In genomic region chr4:47502546-47502971, GRCm38 (mm10) we compare ENCODE assay signal across 8 mouse cellular contexts. TPM values are rescaled to one million over a fixed set of nuclear protein-coding genes. Genes with fewer than 3 reads are reported as not detected.
DNase-seq lines count a peak whose midpoint lies in the region; ATAC-seq and TF ChIP-seq lines count a peak whose summit lies in the region.

No protein-coding gene starts in this region.

- WGBS in forebrain, embryonic 16.5 days = 30% methylated on average over 4 of the region's 4 CpGs
- WGBS in intestine, postnatal 0 days = 36% methylated on average over 4 of the region's 4 CpGs
- 21% methylated on average over 4 of the region's 4 CpGs for WGBS in liver, adult 2 months

- H3K9me3 ChIP-seq in forebrain, embryonic 16.5 days (ENCODE audit: control insufficient read depth, low read length) = no peaks in the 10 kb centered on the region
- H3K9me3 ChIP-seq in intestine, postnatal 0 days (ENCODE audit: control insufficient read depth) = no peaks in the 10 kb centered on the region

- no peak for TF ChIP-seq POLR2A in liver, adult 2 months (IDR thresholded peaks at IDR 0.05; ENCODE audit: extremely low read depth, insufficient read depth, low read length)

- ATAC-seq in cerebellum, adult (ENCODE audit: insufficient number of reproducible peaks, low FRiP score, low TSS enrichment) = peak; percentile 75
- ATAC-seq in forebrain, embryonic 16.5 days = 0 out of 2 replicates have a peak, but pooled peaks have one; percentile 28
- ATAC-seq in intestine, postnatal 0 days = no peak

- no peaks in the 10 kb centered on the region for H3K79me2 ChIP-seq in liver, adult 2 months (ENCODE audit: control insufficient read depth, insufficient read depth, low read length)

- H3K4me3 ChIP-seq in forebrain, embryonic 16.5 days (replicated peaks; ENCODE audit: low read length) = no peak overlapping the region
- H3K4me3 ChIP-seq in intestine, postnatal 0 days (ENCODE audit: low read depth, low read length) = no peak overlapping the region
- H3K4me3 ChIP-seq in liver, adult 2 months (ENCODE audit: insufficient read depth, low read depth, low read length) = no peak overlapping the region

- TF ChIP-seq CTCF in intestine, postnatal 0 days (IDR thresholded peaks at IDR 0.05; ENCODE audit: low read depth) = peak; percentile 85
- peak; percentile 39; the same call in 1 of the 2 replicates for TF ChIP-seq CTCF in liver, adult 2 months (IDR thresholded peaks at IDR 0.05; ENCODE audit: low read depth, low read length)

- no peak overlapping the region for H3K27ac ChIP-seq in forebrain, embryonic 16.5 days (ENCODE audit: low read length)
- H3K27ac ChIP-seq in intestine, postnatal 0 days (ENCODE audit: low read depth, low read length) = no peak overlapping the region
- H3K27ac ChIP-seq in liver, adult 2 months (replicated peaks; ENCODE audit: insufficient read depth, low read depth, low read length) = no peak overlapping the region

- H3K27me3 ChIP-seq in forebrain, embryonic 16.5 days (replicated peaks; ENCODE audit: control insufficient read depth, insufficient read depth, low read length) = no peaks in the 10 kb centered on the region
- H3K27me3 ChIP-seq in intestine, postnatal 0 days (replicated peaks; ENCODE audit: control insufficient read depth, insufficient read depth, low read length) = no peaks in the 10 kb centered on the region
- H3K27me3 ChIP-seq in liver, adult 2 months (ENCODE audit: control insufficient read depth, insufficient read depth, low read length) = no peaks in the 10 kb centered on the region

- H3K9ac ChIP-seq in forebrain, embryonic 16.5 days (replicated peaks; ENCODE audit: low read depth, low read length) = no peak overlapping the region
- H3K9ac ChIP-seq in intestine, postnatal 0 days (ENCODE audit: low read depth, low read length) = no peak overlapping the region
- H3K9ac ChIP-seq in liver, adult 2 months (ENCODE audit: low read depth, low read length) = no peak overlapping the region

- H3K4me1 ChIP-seq in forebrain, embryonic 16.5 days (replicated peaks; ENCODE audit: control insufficient read depth, insufficient read depth, low read length) = no peaks in the 10 kb centered on the region
- 0 out of 2 replicates have a peak, but pooled peaks cover 5% of the 10 kb centered on the region for H3K4me1 ChIP-seq in intestine, postnatal 0 days (replicated peaks; ENCODE audit: control insufficient read depth, insufficient read depth, low read length)
- H3K4me1 ChIP-seq in liver, adult 2 months (ENCODE audit: control insufficient read depth, insufficient read depth, low read length) = no peaks in the 10 kb centered on the region

- H3K36me3 ChIP-seq in forebrain, embryonic 16.5 days (ENCODE audit: control insufficient read depth, insufficient read depth) = no peaks in the 10 kb centered on the region
- H3K36me3 ChIP-seq in intestine, postnatal 0 days (ENCODE audit: control insufficient read depth, insufficient read depth) = no peaks in the 10 kb centered on the region
- H3K36me3 ChIP-seq in liver, adult 2 months (ENCODE audit: control insufficient read depth, insufficient read depth, low read length) = no peaks in the 10 kb centered on the region

- no peak overlapping the region for H3K4me2 ChIP-seq in forebrain, embryonic 16.5 days (ENCODE audit: low read length)
- H3K4me2 ChIP-seq in intestine, postnatal 0 days (replicated peaks; ENCODE audit: low read depth) = no peak overlapping the region

- DNase-seq in 416B (ENCODE audit: low read depth) (peak; percentile 69), ES-CJ7 (ENCODE audit: low read depth, low spot score) (peak; percentile 67)
- peak; percentile 26 for DNase-seq in liver, adult 2 months (ENCODE audit: extremely low read depth, low read depth, low spot score)
- peak; percentile 26 to 55 for DNase-seq in natural killer cell, adult 2 months (ENCODE audit: low spot score in 2 of 2)
- peak; percentile 28 for DNase-seq in yolk sac, embryonic 10.5 days (ENCODE audit: low spot score)

RNA-seq across cellular contexts. Expression of gene Sec61b, which starts 28.1 kb away (rescaled TPM):
- 209 and 215 TPM in 2 replicates for polyA plus RNA-seq in forebrain, embryonic 16.5 days (2015; fragmentation: Nextera tagmentation; extraction: Ambion mirVana)
- polyA plus RNA-seq in intestine, postnatal 0 days (2015; fragmentation: Nextera tagmentation; extraction: Ambion mirVana) = 381 and 392 TPM in 2 replicates
- 217 and 234 TPM in 2 replicates for total RNA-seq in liver, adult 2 months (2014; rRNA removed)
- 281 and 303 TPM in 2 replicates for polyA plus RNA-seq in liver, adult 2 months (2012; rRNA removed)

RNA-seq across cellular contexts. Expression of gene Alg2, which starts 28.4 kb away (rescaled TPM):
- polyA plus RNA-seq in forebrain, embryonic 16.5 days (2015; fragmentation: Nextera tagmentation; extraction: Ambion mirVana) = 226 and 239 TPM in 2 replicates
- polyA plus RNA-seq in intestine, postnatal 0 days (2015; fragmentation: Nextera tagmentation; extraction: Ambion mirVana) = 28.1 and 29.2 TPM in 2 replicates
- total RNA-seq in liver, adult 2 months (2014; rRNA removed) = 3.7 and 4.9 TPM in 2 replicates
- 13.9 and 17.4 TPM in 2 replicates for polyA plus RNA-seq in liver, adult 2 months (2012; rRNA removed)
